Mouse (Mus musculus): ENCODE results near the gene Kirrel3.
A peak's percentile ranks its signal among the peaks of the same experiment; 100 is the strongest.

Kirrel3 gene

GRCm38 (mm10) chr9:34905164-34905563 is 419.5 kb downstream of the Kirrel3 start:
- no peak for DNase-seq

GRCm38 (mm10) chr9:34908040-34908439 is 422.3 kb downstream of the Kirrel3 start:
- no peak for DNase-seq

- no peak for DNase-seq
These were observed 426.1 kb downstream of the Kirrel3 start for GRCm38 (mm10) chr9:34911838-34912237.

- no peak for DNase-seq
These were observed 426.7 kb downstream of the Kirrel3 start for GRCm38 (mm10) chr9:34912273-34912972.

GRCm38 (mm10) chr9:34912996-34913395 is 427.3 kb downstream of the Kirrel3 start:
- DNase-seq: peak; percentile 79

- no peak for DNase-seq
These were observed 433.3 kb downstream of the Kirrel3 start for GRCm38 (mm10) chr9:34918976-34919375.

- no peak for DNase-seq
These were observed 434.4 kb downstream of the Kirrel3 start for GRCm38 (mm10) chr9:34920116-34920515.

GRCm38 (mm10) chr9:34921941-34922340 is 436.2 kb downstream of the Kirrel3 start:
- DNase-seq: no peak

GRCm38 (mm10) chr9:34922716-34923115 is 437.0 kb downstream of the Kirrel3 start:
- DNase-seq: no peak

GRCm38 (mm10) chr9:34923134-34923931 is 437.6 kb downstream of the Kirrel3 start:
- no peak for DNase-seq

- DNase-seq: no peak
These were observed 439.9 kb downstream of the Kirrel3 start for GRCm38 (mm10) chr9:34925616-34926015.

- DNase-seq: no peak
These were observed 444.7 kb downstream of the Kirrel3 start for GRCm38 (mm10) chr9:34930371-34930770.

GRCm38 (mm10) chr9:34938140-34938539 is 452.4 kb downstream of the Kirrel3 start:
- DNase-seq: no peak

GRCm38 (mm10) chr9:34939621-34940020 is 453.9 kb downstream of the Kirrel3 start:
- peak; percentile 35 for DNase-seq

GRCm38 (mm10) chr9:34942122-34942831 is 456.6 kb downstream of the Kirrel3 start:
- no peak for DNase-seq

- DNase-seq: no peak
These were observed 457.3 kb downstream of the Kirrel3 start for GRCm38 (mm10) chr9:34942996-34943395.

GRCm38 (mm10) chr9:34945301-34945700 is 459.6 kb downstream of the Kirrel3 start:
- no peak for DNase-seq

GRCm38 (mm10) chr9:34947258-34947657 is 461.6 kb downstream of the Kirrel3 start:
- DNase-seq: no peak

GRCm38 (mm10) chr9:34947717-34948116 is 462.0 kb downstream of the Kirrel3 start:
- no peak for DNase-seq

GRCm38 (mm10) chr9:34953420-34953819 is 467.7 kb downstream of the Kirrel3 start:
- DNase-seq: no peak

- peak; percentile 58 for DNase-seq
These were observed 468.5 kb downstream of the Kirrel3 start for GRCm38 (mm10) chr9:34954212-34954611.

GRCm38 (mm10) chr9:34956512-34956911 is 470.8 kb downstream of the Kirrel3 start:
- no peak for DNase-seq

- DNase-seq: no peak
These were observed 472.0 kb downstream of the Kirrel3 start for GRCm38 (mm10) chr9:34957691-34958090.

Measured in retina, postnatal 1 day (tissue).